Mouse (Mus musculus): ENCODE data around the gene Mmp25.

Gene Mmp25

GRCm38 (mm10) chr17:23644613-23645495, at the start of gene Mmp25:
Gene Mmp25 (minus strand): TSS chr17:23645277.
- no peak for DNase-seq

- no peak for DNase-seq
Observed at GRCm38 (mm10) chr17:23694491-23694890, 49.4 kb upstream of the Mmp25 start.

GRCm38 (mm10) chr17:23683856-23684672, 39.0 kb upstream of the Mmp25 start, which contains the start of gene Cldn9:
Gene Cldn9 (minus strand): TSS chr17:23684026.
- DNase-seq = peak; percentile 44

- no peak for DNase-seq
Observed at GRCm38 (mm10) chr17:23683226-23683625, 38.1 kb upstream of the Mmp25 start.

GRCm38 (mm10) chr17:23682530-23682929, 37.5 kb upstream of the Mmp25 start:
- DNase-seq = no peak

GRCm38 (mm10) chr17:23682092-23682491, 37.0 kb upstream of the Mmp25 start:
- DNase-seq = peak; percentile 50

- DNase-seq = peak; percentile 42
Observed at GRCm38 (mm10) chr17:23681086-23681485, 36.0 kb upstream of the Mmp25 start.

- DNase-seq = no peak
Observed at GRCm38 (mm10) chr17:23680336-23680735, 35.3 kb upstream of the Mmp25 start.

GRCm38 (mm10) chr17:23679127-23679835, 34.2 kb upstream of the Mmp25 start, which contains the start of gene Cldn6:
Gene Cldn6 (plus strand): TSS chr17:23679249.
- no peak for DNase-seq

GRCm38 (mm10) chr17:23677236-23677679, 32.2 kb upstream of the Mmp25 start, which contains the start of gene Tnfrsf12a:
Gene Tnfrsf12a (minus strand): TSS chr17:23677468.
- peak; percentile 87 for DNase-seq

GRCm38 (mm10) chr17:23676473-23677031, 31.5 kb upstream of the Mmp25 start:
- DNase-seq = no peak

GRCm38 (mm10) chr17:23675564-23676281, 30.6 kb upstream of the Mmp25 start:
- peak; percentile 49 for DNase-seq

GRCm38 (mm10) chr17:23675127-23675526, 30.1 kb upstream of the Mmp25 start:
- DNase-seq = peak; percentile 43

GRCm38 (mm10) chr17:23674271-23674952, 29.3 kb upstream of the Mmp25 start:
- DNase-seq = peak; percentile 52

- DNase-seq = peak; percentile 97
Observed at GRCm38 (mm10) chr17:23673424-23674073, 28.5 kb upstream of the Mmp25 start, which contains the start of the genes Hcfc1r1 and Thoc6. Gene Hcfc1r1 (plus strand): TSS chr17:23673596. Gene Thoc6 (minus strand): TSS chr17:23673882.

- DNase-seq = no peak
Observed at GRCm38 (mm10) chr17:23672761-23673160, 27.7 kb upstream of the Mmp25 start.

- DNase-seq = no peak
Observed at GRCm38 (mm10) chr17:23671519-23671918, 26.4 kb upstream of the Mmp25 start.

GRCm38 (mm10) chr17:23670516-23671074, 25.5 kb upstream of the Mmp25 start:
- DNase-seq = no peak

GRCm38 (mm10) chr17:23665511-23665910, 20.4 kb upstream of the Mmp25 start:
- no peak for DNase-seq

GRCm38 (mm10) chr17:23664556-23665021, 19.5 kb upstream of the Mmp25 start:
- DNase-seq = no peak

Measured in kidney, adult 11 months (tissue).